Mouse (Mus musculus): ENCODE results near the gene Aacs.
"Not testable (repeated sequence)": the region's sequence is repeated elsewhere in the genome, so short reads cannot be mapped to it uniquely, and the experiment has no call there.

Aacs gene

DNA sequence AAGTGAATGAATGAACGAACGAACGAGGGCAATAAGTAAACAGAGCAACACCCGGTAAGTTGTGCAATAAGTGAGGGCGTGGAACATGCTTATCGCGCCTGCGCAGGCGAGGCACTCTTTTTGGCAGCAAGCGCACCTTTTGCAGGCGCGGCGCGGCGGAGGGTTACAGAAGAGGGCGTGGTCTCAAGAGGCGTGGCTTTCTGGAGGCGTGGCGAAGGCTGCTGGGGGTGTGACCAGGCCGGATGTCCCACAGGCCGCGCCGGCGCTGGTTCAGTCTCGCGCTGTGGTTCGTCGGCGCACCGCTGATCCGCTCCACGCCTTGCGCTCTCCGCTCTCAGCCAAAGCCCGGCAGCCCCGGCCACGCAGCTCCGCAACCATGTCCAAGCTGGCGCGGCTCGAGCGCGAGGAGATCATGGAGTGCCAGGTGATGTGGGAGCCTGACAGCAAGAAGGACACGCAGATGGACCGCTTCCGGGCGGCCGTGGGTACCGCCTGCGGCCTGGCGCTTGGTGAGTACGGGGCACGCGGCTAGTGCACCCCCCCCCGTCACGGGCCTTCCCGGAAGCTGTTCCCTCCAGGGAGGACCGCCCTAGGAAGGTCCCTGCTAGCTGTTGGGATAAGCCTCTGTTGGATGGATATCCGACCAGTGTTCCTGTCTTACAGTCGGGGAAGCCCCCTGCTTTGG, at the start of gene Aacs:
Gene Aacs (plus strand): TSS at position 214 of the 685 bp plus-strand sequence.
- DNase-seq (ENCODE audit: low spot score in 2 of 2) = peak; percentile 99

GRCm38 (mm10) chr5:125426343-125426742, 49.3 kb upstream of the Aacs start:
- DNase-seq (ENCODE audit: low spot score in 2 of 2) = no peak

DNA sequence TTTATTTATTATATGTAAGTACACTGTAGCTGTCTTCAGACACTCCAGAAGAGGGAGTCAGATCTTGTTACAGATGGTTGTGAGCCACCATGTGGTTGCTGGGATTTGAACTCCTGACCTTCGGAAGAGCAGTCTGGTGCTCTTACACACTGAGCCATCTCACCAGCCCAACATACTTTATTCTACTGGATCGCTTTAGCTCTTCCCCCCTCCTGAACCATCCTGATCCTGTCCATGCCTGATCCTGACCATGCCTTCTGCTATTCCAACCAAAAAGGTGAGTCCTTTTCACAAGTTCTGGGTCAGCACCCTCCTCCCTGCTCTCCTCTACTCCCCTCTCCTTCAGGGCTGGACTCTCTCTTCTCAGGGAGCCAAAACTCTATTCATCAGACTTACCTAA, 43.3 kb upstream of the Aacs start:
- not testable (repeated sequence) for DNase-seq (ENCODE audit: low spot score in 2 of 2)

GRCm38 (mm10) chr5:125433793-125434337, 41.7 kb upstream of the Aacs start, which contains the start of gene Dhx37:
Gene Dhx37 (minus strand): TSS chr5:125434121.
- peak; percentile 78 to 90 for DNase-seq (ENCODE audit: low spot score in 2 of 2)

GRCm38 (mm10) chr5:125434347-125434746, 41.3 kb upstream of the Aacs start:
- DNase-seq (ENCODE audit: low spot score in 2 of 2) = not testable (repeated sequence)

DNA sequence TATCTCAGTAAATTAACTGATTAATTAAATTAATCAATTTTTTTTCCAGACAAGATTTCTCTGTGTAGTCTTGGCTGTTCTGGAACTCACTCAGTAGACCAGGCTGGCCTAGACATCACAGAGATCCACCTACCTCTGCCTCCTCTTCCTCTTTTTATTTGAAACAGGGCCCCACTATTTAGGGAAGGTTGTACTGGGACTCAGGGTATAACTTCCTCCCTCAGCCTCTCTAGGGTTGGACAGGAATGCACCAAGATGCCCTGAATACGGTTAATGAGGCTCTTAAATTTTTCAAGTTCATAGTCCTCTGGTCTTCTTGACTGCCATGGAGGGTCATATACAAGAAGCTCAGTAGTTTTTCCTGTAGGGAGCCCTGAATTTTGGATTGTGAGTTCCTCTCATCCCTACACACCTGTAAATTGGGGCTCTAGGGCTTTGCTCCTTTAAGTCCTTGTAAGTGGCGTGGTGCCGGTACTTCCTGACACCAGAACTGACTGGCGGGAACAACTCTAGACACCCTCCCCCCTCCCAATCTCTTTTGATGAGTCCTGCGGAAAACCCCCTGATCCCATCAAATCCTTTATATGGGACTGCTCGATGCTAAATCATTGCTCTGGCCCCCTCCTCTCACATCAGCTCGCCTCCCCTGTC, 34.9 kb upstream of the Aacs start:
- no peak for DNase-seq (ENCODE audit: low spot score in 2 of 2)

DNA sequence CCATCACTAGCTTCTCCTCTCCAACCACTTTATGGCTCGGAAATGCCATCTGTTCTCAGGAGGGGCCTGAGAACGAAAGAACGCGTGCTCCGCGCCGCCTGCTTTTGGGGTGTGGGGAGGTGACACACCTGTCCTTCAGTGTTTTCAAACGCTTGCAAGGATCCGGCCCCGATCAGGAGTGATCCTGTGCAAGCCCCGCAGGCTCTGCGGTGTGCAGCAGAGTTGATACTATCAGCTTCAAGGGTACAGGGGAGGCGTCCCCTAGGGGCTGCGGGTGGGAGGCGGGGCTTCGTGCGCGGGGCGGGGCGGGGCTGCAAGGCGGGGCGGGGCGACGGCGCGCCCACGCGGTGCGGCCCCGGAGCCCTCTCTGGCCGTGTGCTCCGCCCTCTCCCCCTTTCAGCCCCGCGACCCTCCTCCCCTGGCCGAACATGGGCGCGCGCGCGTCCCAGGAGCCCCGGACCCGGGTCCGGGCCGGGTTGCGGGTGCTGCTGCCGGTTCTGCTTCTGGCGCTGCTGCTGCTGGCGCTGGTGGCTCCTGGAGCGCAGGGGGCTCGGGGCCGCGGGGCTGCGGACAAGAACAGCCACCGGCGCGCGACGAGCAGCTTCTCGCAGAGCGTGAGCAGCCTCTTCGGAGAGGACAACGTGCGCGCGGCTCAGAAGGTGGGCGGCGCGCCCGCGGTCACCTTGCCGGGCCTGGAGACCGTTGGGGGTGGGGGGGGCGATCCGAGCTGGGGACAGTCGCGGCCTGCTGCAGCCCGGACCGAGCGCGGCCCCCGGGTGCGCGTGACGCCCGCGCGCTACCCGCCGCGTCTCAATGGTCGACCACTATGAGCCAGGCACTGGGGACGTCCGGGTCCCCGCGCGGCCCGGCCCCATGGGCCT, 34.1 kb upstream of the Aacs start, which contains the start of gene Bri3bp:
Gene Bri3bp (plus strand): TSS at position 335 of the 881 bp plus-strand sequence.
- DNase-seq (ENCODE audit: low spot score in 2 of 2) = peak in 1 of 2 experiments; percentile 68

GRCm38 (mm10) chr5:125442136-125442995, 33.2 kb upstream of the Aacs start:
- peak in 1 of 2 experiments; percentile 16 for DNase-seq (ENCODE audit: low spot score in 2 of 2)

DNA sequence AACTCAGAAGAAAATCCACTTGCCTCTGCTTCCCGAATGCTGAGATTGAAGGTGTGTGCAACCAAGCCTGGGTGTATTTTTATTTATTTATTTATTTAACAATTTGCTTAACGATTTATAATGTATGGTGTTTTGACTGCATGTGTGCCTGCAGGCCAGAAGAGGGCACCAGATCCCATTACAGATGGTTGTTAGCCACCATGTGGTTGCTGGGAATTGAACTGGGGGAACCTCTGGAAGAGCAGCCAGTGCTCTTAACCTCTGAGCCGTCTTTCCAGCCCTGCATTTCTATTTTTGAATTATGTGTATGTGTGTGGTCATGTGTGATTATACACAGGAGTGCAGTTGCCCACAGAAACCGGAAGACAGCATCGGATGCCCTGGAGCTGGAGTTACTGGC, 32.3 kb upstream of the Aacs start:
- DNase-seq (ENCODE audit: low spot score in 2 of 2) = no peak

- no peak for DNase-seq (ENCODE audit: low spot score in 2 of 2)
Measured at GRCm38 (mm10) chr5:125443915-125444314, 31.7 kb upstream of the Aacs start.

DNA sequence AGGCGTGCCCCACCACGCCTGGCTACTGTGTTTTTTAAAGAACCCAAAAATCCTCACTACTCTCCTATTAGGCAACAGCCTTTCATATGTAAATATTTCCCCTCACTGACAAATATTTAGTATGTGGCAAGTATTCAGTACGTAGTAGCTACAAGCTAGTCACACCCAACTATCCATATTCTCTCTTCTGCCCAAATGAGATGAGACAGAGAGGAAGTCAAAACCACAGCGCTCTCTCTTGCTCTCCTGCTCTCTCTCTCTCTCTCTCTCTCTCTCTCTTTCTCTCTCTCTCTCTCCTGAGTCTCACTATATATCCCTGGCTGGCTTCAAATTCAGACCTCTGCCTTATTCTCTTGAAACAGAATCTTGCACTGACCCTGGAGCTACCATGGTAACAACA, 31.1 kb upstream of the Aacs start:
- DNase-seq (ENCODE audit: low spot score in 2 of 2) = no peak

DNA sequence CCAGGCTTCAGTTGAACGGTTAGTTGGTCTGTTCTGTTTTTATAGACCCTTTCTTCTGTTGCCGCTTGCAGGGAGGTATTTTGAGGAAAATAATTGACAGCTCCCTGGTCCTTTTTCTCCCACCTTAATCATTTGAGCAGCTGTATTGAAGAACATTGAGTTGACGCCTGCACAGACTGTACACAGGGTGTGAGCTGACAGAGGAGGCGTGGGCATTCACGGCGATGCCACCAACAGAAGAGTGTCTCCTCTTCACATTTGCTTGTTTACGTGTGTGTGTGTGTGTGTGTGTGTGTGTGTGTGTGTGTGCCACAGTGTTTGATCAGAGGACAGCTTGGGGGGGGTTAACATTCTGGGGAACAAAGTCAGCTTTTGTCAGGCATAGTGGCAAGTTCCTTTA, 29.3 kb upstream of the Aacs start:
- DNase-seq (ENCODE audit: low spot score in 2 of 2) = no peak

GRCm38 (mm10) chr5:125448026-125448425, 27.6 kb upstream of the Aacs start:
- DNase-seq (ENCODE audit: low spot score in 2 of 2) = no peak

GRCm38 (mm10) chr5:125448631-125449030, 27.0 kb upstream of the Aacs start:
- no peak for DNase-seq (ENCODE audit: low spot score in 2 of 2)

DNA sequence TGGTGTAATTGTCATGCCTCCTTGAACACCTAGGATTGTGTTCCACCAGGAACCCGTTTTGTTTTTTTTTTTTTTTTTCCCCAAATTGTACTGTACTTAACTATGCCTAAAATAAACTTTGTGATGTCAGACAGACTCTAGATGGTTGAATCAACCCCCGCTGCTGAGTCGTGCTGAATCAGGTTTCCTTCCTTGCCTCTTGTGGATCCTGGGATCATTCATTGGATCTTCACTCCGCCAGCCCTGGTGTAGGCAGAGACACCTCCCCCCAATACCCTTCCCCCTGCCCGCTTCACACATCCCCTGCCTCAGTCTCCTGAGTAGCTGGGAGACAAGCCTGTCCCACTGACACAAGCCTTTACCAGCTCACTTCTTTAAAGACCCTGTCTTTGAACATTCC, 26.3 kb upstream of the Aacs start:
- no peak for DNase-seq (ENCODE audit: low spot score in 2 of 2)

GRCm38 (mm10) chr5:125452573-125452972, 23.0 kb upstream of the Aacs start:
- no peak for DNase-seq (ENCODE audit: low spot score in 2 of 2)

GRCm38 (mm10) chr5:125456100-125456499, 19.5 kb upstream of the Aacs start:
- no peak for DNase-seq (ENCODE audit: low spot score in 2 of 2)

DNA sequence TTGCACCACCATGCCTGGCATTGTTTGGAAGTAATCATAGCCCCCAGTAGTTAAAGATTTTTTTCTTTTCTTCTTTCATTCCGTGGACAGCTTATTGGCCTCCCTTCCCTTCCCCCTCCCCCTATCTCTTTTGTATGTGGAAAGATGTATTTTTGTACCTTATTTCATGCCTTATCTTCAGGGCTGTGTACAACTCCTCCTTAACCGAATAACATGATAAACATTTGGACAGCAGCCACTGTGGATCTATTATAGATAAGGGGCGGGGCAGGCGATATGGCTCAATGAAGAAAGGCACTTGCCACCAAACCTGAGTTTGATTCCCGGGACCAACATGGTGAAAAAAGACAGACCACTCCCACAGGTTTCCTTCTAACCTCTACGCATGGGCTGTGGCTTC, 18.1 kb upstream of the Aacs start:
- no peak for DNase-seq (ENCODE audit: low spot score in 2 of 2)

DNA sequence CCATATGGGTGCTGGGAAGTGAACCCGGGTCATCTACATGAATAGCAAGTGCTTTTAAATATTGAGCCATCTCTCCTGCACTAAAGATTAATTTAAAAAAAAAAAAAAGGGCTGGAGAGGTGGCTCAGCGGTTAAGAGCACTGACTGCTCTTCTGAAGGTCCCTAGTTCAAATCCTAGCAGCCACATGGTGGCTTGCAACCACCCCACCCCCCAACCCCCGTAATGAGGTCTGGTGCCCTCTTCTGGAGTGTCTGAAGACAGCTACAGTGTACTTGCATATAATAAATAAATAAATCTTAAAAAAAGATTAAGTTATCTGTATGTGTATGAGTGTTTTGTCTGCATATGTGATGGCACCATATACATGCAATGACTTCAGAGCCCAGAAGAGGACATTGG, 15.0 kb upstream of the Aacs start:
- DNase-seq (ENCODE audit: low spot score in 2 of 2) = no peak

DNA sequence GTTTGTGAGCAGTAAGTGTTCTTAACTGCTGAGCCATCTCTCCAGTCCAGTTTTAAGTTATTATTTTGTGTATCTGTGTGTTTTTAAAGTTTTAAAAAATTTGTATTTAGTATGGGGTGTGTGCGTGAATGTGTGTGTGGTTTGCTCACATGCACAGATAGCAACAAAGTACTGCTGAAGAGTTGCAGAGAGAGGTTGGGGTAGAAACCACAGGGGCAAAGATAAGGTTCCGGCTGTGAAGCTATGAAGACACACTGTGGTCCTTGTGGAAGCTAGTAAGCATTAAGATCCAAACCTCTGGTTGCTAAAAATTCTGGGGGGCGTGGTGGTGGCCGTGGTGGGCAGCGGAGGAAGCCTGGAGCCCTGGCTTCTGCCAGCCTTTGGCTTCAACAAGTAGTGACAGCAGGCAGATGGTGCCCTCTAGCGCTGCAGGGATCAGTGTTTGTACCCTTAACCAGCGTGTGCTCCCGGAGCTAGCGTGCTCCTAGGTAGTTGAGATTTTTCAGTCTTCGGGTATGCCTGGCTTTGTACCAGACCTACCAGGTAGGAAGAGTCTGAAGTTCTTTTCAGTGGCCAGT, 13.7 kb upstream of the Aacs start:
- DNase-seq (ENCODE audit: low spot score in 2 of 2) = no peak

- no peak for DNase-seq (ENCODE audit: low spot score in 2 of 2)
Measured at GRCm38 (mm10) chr5:125465192-125465591, 10.4 kb upstream of the Aacs start.
